Mouse (Mus musculus): Measurements from ENCODE around the gene Tmem120b.
A peak's percentile ranks its signal among the peaks of the same experiment; 100 is the strongest.
"Not testable (repeated sequence)": the region's sequence is repeated elsewhere in the genome, so short reads cannot be mapped to it uniquely, and the experiment has no call there.

Tmem120b gene

GRCm38 (mm10) chr5:123057366-123058250 is 10.6 kb upstream of the Tmem120b start:
- DNase-seq, result peak; percentile 100

- DNase-seq, result no peak
These were observed 9.7 kb upstream of the Tmem120b start for GRCm38 (mm10) chr5:123058251-123059102.

- peak; percentile 69 for DNase-seq
These were observed 8.3 kb upstream of the Tmem120b start for GRCm38 (mm10) chr5:123059757-123060520.

- peak; percentile 43 for DNase-seq
These were observed 7.4 kb upstream of the Tmem120b start for GRCm38 (mm10) chr5:123060706-123061401.

- not testable (repeated sequence) for DNase-seq
These were observed 6.8 kb upstream of the Tmem120b start for GRCm38 (mm10) chr5:123061402-123061749.

- DNase-seq, result no peak
These were observed 5.1 kb upstream of the Tmem120b start for GRCm38 (mm10) chr5:123063141-123063540.

GRCm38 (mm10) chr5:123064207-123064606 is 4.0 kb upstream of the Tmem120b start:
- peak; percentile 73 for DNase-seq

- DNase-seq, result peak; percentile 49
These were observed 720 bp upstream of the Tmem120b start for GRCm38 (mm10) chr5:123067395-123067995.

GRCm38 (mm10) chr5:123068714-123069113 is 499 bp downstream of the Tmem120b start:
- no peak for DNase-seq

- DNase-seq, result peak; percentile 96
These were observed 7.6 kb downstream of the Tmem120b start for GRCm38 (mm10) chr5:123075576-123076418.

GRCm38 (mm10) chr5:123076419-123077281 is 8.4 kb downstream of the Tmem120b start:
- DNase-seq, result no peak

GRCm38 (mm10) chr5:123079568-123079967 is 11.4 kb downstream of the Tmem120b start:
- no peak for DNase-seq

GRCm38 (mm10) chr5:123080041-123080440 is 11.8 kb downstream of the Tmem120b start:
- DNase-seq, result peak; percentile 60

- DNase-seq, result no peak
These were observed 12.3 kb downstream of the Tmem120b start for GRCm38 (mm10) chr5:123080510-123080909.

- DNase-seq, result no peak
These were observed 15.3 kb downstream of the Tmem120b start for GRCm38 (mm10) chr5:123083340-123084050.

- DNase-seq, result no peak
These were observed 18.3 kb downstream of the Tmem120b start for GRCm38 (mm10) chr5:123086501-123086900.

- DNase-seq, result no peak
These were observed 20.6 kb downstream of the Tmem120b start for GRCm38 (mm10) chr5:123088784-123089183.

GRCm38 (mm10) chr5:123090560-123091306 is 22.5 kb downstream of the Tmem120b start:
- no peak for DNase-seq

Data from kidney, postnatal 14 days (tissue).